Mouse (Mus musculus) lung, adult 2 months (tissue): ENCODE results near the gene Nup153. TPM values are rescaled to one million over a fixed set of nuclear protein-coding genes. Genes with fewer than 3 reads are reported as not detected.
A peak's percentile ranks its signal among the peaks of the same experiment; 100 is the strongest.

ENCODE experiments used
- DNase-seq: peaks from one replicate; pipeline ENCODE4 v3.0.0; 2022
- H3K4me1 ChIP-seq: fragments of 200-500 bp; 2 replicates; pipeline ENCODE4 v1.6.1; 2011; ENCODE audit warnings: low read length; ENCODE audit not compliant: control insufficient read depth, insufficient read depth
- H3K4me3 ChIP-seq: fragments of 200-500 bp; replicated peaks from 2 replicates; pipeline ENCODE3; 2011; ENCODE audit warnings: low read depth, mild to moderate bottlenecking, control low read depth, low read length; ENCODE audit errors: extremely low read depth
- CTCF ChIP-seq: fragments of 200-500 bp; IDR thresholded peaks from 2 replicates; pipeline ENCODE4 v1.5.1; 2011; ENCODE audit warnings: mild to moderate bottlenecking, low read length, control low read depth; ENCODE audit not compliant: insufficient read depth
- POLR2A ChIP-seq: fragments of 200-500 bp; IDR thresholded peaks from 2 replicates; pipeline ENCODE4 v1.6.1; 2011; ENCODE audit warnings: low read depth, mild to moderate bottlenecking, control low read depth, low read length, borderline replicate concordance; ENCODE audit errors: extremely low read depth
- WGBS: fragments of 180-500 bp; shearing (Covaris S2); methylation state at CpG from one replicate; pipeline ENCODE4 v1.1.7; 2018; 5-methylcytosine and 5-hydroxymethylcytosine counted together
- polyA plus RNA-seq: library from polyadenylated mRNA; depleted of rRNA; stranded (reverse); fragments of >200 nt; gene quantifications from 2 replicates; pipeline ENCODE4 v1.2.3, GENCODE M21; 2012

Nup153 gene
- polyA plus RNA-seq, 1 experiment = 70.4 TPM

DNA sequence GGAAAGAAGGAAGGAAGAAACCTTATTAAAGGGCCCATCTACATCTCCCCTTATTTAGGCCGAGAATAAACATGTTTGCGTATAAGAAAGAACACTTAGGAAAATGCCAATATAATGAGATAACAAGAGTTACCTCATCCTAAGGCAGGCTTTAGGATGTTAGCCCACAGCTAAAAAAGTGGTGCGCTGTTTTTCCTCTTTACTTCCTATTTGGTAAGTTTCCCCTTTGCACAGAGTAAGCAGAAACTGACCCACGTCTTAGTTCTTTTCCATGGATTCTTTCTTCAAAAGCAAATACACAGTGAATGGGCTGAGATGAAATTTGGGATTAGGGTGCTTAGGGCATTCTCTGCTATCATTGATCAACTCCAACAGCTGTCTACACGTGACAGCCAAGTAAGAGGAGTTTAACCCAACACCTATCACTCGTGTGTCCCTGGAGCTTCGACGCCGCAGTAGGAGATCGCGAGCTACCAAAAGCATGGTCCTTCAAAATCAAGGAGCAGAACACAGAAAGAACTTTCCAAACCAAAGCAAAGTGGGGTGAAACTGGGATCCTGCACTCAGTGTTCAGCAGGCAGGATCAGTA is 7.6 kb upstream of the Nup153 start:
- Histone ChIP-seq H3K4me3 (peak overlapping the region; percentile 81), H3K4me1 (peaks cover 5% of the 10 kb centered on the region)
- TF ChIP-seq CTCF (no peak), POLR2A (no peak)
- no peak for DNase-seq
- WGBS = 20% methylated on average over 11 of the region's 11 CpGs

DNA sequence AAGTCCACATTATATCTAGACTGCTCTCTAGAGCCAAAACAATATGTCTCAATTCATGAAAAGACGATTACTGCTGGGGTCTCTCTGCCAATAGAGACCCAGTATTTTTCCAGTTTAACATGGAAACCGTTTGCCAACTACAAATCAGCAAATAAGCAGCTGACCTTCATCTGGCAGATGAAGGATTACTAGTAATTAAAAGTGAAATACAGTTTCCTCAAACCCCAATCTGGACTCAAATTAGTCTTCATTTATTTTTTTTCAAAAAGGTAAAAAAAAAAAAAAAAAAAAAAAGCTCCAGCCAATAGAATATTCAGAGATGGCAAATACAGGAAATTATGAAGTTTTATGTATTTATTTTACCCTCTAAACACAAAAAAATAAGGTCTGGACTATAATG is 2.3 kb upstream of the Nup153 start:
- TF ChIP-seq POLR2A (no peak), CTCF (no peak)
- no peak overlapping the region for H3K4me3 ChIP-seq
- WGBS = 69% methylated on average over 2 of the region's 2 CpGs
- no peak for DNase-seq
- H3K4me1 ChIP-seq = peaks cover 3% of the 10 kb centered on the region

DNA sequence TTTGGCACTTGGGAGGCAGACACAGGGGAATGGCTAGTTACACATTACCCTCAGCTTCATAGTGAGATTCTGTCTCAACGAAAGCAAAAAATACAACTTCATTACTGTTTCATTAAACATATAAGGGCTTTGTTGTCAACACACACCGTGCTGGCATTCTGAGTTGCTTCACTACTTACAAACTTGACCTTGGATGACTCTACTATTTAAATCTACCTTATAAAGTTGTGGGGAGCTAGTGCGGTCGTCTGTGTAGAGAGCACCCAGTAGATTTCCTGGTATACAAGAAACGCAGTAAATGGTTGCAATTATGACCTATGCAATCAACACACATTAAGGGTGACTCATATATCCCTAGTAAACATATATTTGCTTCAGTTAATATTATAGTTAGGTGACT is 671 bp upstream of the Nup153 start:
- Histone ChIP-seq H3K4me3 (peak overlapping the region; percentile 53), H3K4me1 (peaks cover 8% of the 10 kb centered on the region)
- WGBS = 16% methylated on average over 5 of the region's 5 CpGs
- DNase-seq = no peak
- no peak for TF ChIP-seq POLR2A
- TF ChIP-seq CTCF = no peak

DNA sequence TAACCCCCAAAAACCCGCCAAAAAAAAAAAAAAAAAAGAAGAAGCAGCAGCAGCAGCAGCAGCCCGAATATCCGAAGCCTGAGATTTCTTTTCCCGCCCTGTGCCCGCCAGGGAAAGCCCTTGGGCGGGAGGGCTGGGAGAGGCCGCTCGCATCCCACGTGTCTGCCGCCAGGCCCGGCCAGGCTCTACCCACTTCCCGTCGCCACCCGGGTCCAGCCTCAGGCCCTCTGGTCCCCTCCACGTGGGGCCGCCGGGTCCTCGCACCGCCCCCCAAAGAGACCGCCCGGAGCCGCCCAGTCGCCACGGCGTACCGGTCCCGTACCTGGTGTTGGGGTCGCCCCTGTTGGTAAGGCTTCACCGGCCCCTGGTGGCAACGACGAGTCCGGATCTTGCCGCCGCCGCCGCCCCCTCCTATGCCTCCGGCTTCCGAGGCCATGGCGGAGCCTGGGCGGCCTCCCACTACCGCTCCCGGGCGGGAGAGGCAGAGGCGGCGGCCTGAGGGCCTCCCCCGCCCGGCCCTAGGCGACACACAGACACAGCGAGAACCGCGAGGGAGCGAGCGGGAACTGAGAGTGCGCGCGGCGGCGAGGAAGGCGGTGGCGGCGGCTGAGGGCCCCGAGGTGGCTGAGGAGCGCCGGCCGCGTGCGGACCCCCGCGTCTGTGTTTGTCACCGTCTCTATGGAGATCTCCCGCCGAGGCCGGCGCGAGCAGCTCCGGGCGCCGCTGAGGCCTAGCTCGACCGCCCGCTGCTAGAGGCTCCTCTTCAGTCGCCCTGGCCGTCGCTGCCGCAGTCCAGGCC is 503 bp downstream of the Nup153 start:
- under 1% methylated on average over 80 of the region's 85 CpGs for WGBS
- DNase-seq = peak; percentile 68
- no peak for TF ChIP-seq CTCF
- TF ChIP-seq POLR2A = no peak

DNA sequence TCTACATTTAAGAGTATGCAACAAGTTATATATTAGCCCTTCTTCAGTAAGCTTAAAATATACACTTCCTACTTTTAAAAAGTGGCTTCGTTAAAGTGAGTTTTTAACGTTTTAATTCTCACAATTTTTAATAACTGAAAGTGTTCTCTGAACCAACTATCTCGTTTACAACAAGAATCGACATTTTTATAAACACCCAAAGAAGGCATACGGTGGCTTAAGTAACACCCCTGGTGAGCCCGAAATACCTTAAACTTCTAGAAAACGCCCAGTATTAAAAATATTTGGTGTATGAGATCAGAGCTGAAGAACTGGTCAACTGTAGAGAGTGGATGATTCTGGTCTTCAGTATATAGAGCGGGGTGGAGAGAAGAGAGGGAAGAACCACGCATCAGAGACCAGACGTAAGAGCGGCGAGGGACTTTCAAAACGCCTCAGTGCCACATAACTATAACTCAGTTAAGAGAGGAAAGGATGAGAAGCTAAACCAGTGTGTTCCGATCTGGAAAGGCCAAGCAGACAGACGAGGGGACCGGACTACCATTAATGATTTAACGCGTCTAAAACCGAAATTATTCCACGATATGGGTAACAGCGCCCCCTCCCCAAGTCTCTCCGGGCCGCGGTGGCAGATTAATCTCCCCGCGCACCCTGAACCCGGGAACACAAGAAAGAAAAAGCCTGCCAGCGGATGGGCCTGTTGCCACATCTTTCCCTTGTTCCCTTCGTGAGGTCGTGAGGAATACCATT is 1.3 kb downstream of the Nup153 start:
- WGBS = under 1% methylated on average over 30 of the region's 30 CpGs
- no peak for DNase-seq
- peak overlapping the region; percentile 29 for H3K4me3 ChIP-seq
- peaks cover 10% of the 10 kb centered on the region for H3K4me1 ChIP-seq
- TF ChIP-seq CTCF (no peak), POLR2A (no peak)

More for the DNA sequence above, 503 bp downstream of the Nup153 start:
- Histone ChIP-seq H3K4me3 (peak overlapping the region; percentile 78), H3K4me1 (peaks cover 8% of the 10 kb centered on the region)

DNA sequence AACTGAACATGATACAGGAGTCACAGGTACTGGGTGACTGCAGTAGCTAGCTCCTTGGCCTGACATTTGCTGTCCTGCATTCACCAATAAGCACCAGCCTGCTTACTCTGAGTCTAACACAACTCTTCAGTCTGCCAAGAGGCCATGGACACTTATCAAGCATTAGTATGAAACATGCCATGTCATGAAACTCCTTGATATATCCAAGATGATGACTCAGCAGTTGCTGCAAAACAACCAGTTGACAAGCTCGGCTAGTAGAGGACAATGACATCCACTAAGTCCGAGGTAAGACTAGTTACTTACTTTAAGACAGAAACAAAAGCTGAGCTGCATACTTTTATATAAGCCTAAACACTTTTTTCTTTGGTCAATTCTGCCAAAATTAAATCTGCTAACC is 2.5 kb downstream of the Nup153 start:
- Histone ChIP-seq H3K4me1 (peaks cover 10% of the 10 kb centered on the region), H3K4me3 (peak overlapping the region; percentile 24)
- DNase-seq = no peak
- WGBS = 14% methylated on average over 2 of the region's 2 CpGs
- no peak for TF ChIP-seq CTCF

DNA sequence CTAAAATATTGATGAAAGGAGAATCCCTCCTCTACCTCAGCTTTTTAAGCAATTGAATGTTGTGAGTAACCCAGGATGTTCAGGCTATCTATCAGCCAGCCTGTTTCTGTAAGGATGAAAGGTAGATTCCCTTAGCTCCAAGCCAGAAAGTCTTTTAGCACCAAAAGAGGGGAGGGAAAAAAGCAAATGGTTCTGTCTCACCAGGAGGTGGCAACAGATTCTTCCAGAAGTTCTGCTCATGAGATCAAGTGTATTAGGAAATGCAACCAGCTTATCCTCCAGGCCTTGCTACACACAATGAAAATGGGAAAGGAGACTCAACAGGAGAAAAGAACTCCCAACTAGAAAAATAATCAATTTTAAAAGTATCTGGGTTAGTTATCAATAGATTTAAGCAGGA is 3.4 kb downstream of the Nup153 start:
- no peak for TF ChIP-seq POLR2A
- no peak for TF ChIP-seq CTCF
- peaks cover 10% of the 10 kb centered on the region for H3K4me1 ChIP-seq
- DNase-seq = no peak
- H3K4me3 ChIP-seq = no peak overlapping the region

DNA sequence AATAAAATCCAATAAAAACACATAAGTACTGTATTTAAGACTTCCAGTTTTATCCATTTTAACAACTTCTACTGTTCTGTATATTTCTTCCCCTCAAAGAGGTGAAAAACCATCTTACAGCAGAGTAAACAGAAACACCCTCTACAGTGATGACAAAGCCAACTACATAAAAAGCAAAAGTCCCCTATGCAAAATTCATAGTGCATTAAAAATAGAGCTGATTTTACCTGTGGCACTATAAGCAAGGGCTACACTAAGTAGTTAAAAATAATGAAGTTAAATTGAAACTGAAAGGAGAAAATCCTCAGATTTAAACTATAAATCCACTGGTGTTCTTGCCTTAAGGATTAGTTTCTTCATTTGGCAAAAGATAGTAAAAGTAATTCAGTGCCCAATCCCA is 6.7 kb downstream of the Nup153 start:
- Histone ChIP-seq H3K4me3 (no peak overlapping the region), H3K4me1 (peaks cover 12% of the 10 kb centered on the region)
- no peak for DNase-seq
- TF ChIP-seq POLR2A (no peak), CTCF (no peak)

DNA sequence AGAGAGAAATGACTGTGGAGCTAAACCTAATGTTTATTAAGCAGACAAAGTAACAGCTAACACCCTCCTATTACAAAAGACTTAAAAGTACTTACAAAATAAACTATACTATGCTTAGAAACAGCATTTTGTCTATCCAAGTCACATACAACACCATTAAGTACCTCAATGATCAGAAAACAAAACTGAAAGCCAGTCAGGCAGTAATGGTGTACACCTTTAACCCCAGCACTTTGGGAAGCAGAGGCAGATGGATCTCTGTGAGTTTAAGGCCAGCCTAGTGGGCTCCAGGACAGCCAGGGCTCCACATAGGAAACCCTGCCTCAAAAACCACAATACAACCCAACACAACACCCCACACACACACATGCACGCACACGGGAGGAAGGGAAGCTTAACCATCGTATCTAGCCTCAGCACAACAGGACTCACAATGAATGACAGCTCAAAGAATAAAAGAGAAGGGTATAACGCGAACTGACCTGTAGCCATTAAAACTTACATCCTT is 8.8 kb downstream of the Nup153 start:
- H3K4me3 ChIP-seq = no peak overlapping the region

More for the DNA sequence above, 8.8 kb downstream of the Nup153 start:
- no peak for TF ChIP-seq POLR2A
- no peak for TF ChIP-seq CTCF
- 74% methylated on average over 5 of the region's 5 CpGs for WGBS
- DNase-seq = no peak
- peaks cover 4% of the 10 kb centered on the region; the same call in 1 of the 2 replicates for H3K4me1 ChIP-seq
